Mouse (Mus musculus) lung, postnatal 25 days (tissue): ENCODE data around the gene Gm20816.
"Not testable (repeated sequence)": the region's sequence is repeated elsewhere in the genome, so short reads cannot be mapped to it uniquely, and the experiment has no call there.

Experiments used
- DNase-seq: peaks from one replicate; pipeline ENCODE4 v3.0.0; 2022; ENCODE audit warnings: low spot score

Gene Gm20816

DNA sequence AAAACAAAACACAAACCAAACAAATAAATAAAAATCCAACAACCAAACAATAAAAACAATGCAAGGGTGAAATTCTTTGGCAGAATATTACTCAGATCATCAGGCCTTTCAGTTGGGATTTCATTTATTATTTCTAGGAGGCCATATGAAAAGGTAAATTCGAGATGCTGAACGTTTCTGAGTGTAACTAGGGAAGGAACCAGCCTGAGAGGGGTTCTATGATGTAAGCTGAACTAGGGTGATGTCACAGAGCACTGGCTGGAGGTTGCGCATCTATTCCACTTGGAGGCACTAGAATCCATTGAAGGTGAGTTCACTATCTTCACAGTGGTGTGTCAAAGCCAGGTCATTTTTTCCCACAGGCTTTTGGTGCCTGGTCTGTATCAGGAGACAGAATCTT, at the start of gene Gm20816:
Gene Gm20816 (plus strand): TSS at position 301 of the 400 bp plus-strand sequence.
- not testable (repeated sequence) for DNase-seq
